Mouse (Mus musculus): Measurements from ENCODE around the gene Golga5. TPM values are rescaled to one million over a fixed set of nuclear protein-coding genes. Genes with fewer than 3 reads are reported as not detected.

The Golga5 gene
- polyA plus RNA-seq (2015; fragmentation: Nextera tagmentation; extraction: Ambion mirVana): 29.2 and 30.5 TPM in 2 replicates

DNA sequence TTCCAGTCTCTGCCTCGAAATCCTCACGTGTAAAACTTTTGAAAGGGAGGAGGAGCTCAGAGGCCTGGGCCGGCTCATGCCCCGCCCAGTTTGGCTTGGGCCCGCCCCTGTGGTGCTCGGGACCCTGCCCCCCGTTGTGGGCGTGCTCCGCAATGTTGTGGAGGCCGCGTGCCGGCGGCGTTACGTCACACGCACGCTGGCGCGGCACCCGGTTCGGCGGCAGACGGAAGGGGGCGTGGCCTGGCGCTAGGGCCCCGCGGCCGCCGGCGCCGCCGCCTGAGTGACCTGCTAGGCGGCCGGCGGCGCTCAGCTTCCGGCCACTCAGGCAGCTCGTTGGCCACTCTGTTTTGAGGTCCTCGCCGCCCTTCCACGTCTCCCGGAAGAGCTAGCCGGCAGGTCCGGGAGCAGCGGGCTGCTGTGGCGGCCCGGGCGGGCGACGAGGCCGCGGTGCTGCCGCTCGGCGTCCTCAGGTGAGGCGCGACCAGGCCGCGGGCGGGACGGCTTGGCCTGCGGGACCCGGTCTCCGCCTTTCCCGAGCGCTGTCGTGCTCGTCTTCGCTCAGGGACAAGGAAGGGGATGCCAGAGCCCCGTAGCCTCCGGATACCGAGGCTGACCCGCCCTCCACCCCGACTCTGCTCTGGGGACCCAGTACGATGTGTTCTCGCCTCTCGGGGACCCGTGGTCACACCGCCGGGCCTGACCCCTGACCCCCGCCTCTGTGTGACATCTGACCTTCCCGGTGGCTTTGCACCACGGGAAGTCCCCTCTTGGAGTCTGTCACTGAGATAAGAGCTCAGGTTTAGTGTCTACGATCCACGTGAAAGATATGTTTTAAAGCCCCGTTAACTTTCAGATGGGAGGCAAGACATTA, at the start of gene Golga5:
Gene Golga5 (plus strand): TSS at position 242 of the 871 bp plus-strand sequence.
- ATAC-seq: peak; percentile 99
- peaks cover 10% of the 10 kb centered on the region for H3K4me1 ChIP-seq
- WGBS: under 1% methylated on average over 40 of the region's 86 CpGs
- H3K9me3 ChIP-seq (replicated peaks): no peaks in the 10 kb centered on the region
- peaks cover 22% of the 10 kb centered on the region for H3K36me3 ChIP-seq (ENCODE audit: poor library complexity, severe bottlenecking)
- H3K4me2 ChIP-seq: peak within 1 kb of the TSS; percentile 95
- H3K27me3 ChIP-seq: no peaks in the 10 kb centered on the region
- peak within 1 kb of the TSS; percentile 51 for H3K27ac ChIP-seq
- H3K4me3 ChIP-seq: peak within 1 kb of the TSS; percentile 68
- peak within 1 kb of the TSS; percentile 88 for H3K9ac ChIP-seq

DNA sequence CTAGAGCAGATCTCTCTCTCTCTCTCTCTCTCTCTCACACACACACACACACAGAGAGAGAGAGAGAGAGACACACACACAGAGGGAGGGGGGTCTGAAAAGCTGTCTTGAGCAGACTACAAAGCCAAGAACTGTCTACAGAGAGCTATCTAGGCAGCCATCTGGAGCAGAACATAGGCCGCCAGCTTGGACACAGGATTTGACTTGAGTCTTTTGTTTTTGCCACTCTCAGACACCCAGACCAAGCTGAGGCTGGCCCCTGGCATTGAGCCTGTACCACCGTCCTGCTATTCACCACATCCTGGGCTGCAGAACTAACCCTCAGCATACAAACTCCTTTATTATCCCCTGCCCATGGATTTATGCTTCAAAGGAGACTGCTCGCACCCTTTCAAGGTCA, 49.4 kb upstream of the Golga5 start:
- Histone ChIP-seq H3K4me1 (peaks cover 5% of the 10 kb centered on the region), H3K9ac (no peak overlapping the region), H3K36me3 (ENCODE audit: poor library complexity, severe bottlenecking) (peaks cover 15% of the 10 kb centered on the region), H3K9me3 (replicated peaks) (no peaks in the 10 kb centered on the region), H3K4me2 (no peak overlapping the region), H3K27ac (no peak overlapping the region; the same call in 1 of the 2 replicates), H3K27me3 (no peaks in the 10 kb centered on the region), H3K4me3 (no peak overlapping the region)
- 27% methylated on average over 3 of the region's 3 CpGs for WGBS
- ATAC-seq: peak; percentile 58

DNA sequence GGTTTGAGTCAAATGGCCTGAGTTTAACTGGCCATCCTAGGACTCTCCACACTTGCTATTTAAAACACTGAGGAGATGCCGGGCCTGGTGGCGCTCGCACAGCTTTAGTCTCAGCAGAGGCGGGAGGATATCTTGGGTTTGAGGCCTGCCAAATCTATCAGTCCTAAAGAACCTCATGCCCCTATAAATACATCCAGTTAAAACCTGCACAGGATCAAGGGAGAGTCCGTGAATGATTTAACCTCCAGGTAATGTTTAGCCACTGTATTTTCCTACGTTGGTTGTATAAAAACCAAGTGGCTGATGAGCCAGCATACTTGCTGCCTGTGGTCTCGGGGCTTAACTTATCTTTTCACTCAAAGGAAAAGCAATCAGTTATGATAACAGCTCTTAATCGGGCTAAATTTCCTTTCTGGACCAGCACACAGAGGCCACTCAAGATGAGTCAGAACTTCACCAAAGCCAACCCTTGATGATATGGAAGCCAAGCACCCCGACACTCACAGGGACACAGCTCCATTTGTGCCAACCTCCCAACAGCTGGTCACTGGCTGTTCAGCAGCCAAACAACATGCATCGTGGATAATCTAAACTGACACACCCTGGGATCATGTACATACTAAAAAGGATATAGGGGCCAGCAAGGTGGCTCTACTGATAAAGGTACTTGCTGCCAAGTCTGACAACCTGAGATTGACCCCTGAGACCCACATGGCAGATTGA, 48.6 kb upstream of the Golga5 start:
- WGBS: 93% methylated on average over 10 of the region's 10 CpGs
- H3K27me3 ChIP-seq: no peaks in the 10 kb centered on the region

DNA sequence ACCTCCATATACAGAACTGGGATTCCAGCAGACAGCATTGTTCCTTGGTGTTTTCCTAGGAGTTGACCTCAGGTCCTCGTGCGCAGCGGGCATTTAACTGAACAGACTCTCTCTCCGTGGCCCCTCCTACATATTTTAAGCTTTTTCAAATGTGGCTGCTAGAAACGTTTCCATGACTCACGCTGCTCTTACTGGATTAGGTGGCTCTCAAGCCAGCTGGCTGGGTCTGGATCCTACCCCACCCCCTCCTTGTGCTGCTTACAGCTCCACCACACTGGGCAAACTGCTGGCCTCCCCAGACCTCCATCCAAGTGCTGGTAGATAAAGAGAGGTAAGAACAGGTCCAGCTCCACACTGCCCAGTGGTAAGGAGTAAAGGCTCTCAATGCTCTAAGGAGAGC, 46.9 kb upstream of the Golga5 start:
- no peaks in the 10 kb centered on the region for H3K27me3 ChIP-seq
- WGBS: 83% methylated on average over 6 of the region's 6 CpGs
- H3K36me3 ChIP-seq (ENCODE audit: poor library complexity, severe bottlenecking): peaks cover 17% of the 10 kb centered on the region
- no peak overlapping the region for H3K9ac ChIP-seq
- H3K4me1 ChIP-seq: peaks cover 5% of the 10 kb centered on the region
- no peak overlapping the region for H3K27ac ChIP-seq
- no peak overlapping the region for H3K4me3 ChIP-seq
- H3K9me3 ChIP-seq (replicated peaks): no peaks in the 10 kb centered on the region
- H3K4me2 ChIP-seq: no peak overlapping the region
- no peak for ATAC-seq

More for the DNA sequence above, 48.6 kb upstream of the Golga5 start:
- peaks cover 15% of the 10 kb centered on the region for H3K36me3 ChIP-seq (ENCODE audit: poor library complexity, severe bottlenecking)
- H3K4me1 ChIP-seq: peaks cover 5% of the 10 kb centered on the region
- ATAC-seq: no peak
- no peak overlapping the region for H3K9ac ChIP-seq
- no peak overlapping the region for H3K4me2 ChIP-seq
- no peak overlapping the region for H3K27ac ChIP-seq
- H3K9me3 ChIP-seq (replicated peaks): no peaks in the 10 kb centered on the region
- H3K4me3 ChIP-seq: no peak overlapping the region

DNA sequence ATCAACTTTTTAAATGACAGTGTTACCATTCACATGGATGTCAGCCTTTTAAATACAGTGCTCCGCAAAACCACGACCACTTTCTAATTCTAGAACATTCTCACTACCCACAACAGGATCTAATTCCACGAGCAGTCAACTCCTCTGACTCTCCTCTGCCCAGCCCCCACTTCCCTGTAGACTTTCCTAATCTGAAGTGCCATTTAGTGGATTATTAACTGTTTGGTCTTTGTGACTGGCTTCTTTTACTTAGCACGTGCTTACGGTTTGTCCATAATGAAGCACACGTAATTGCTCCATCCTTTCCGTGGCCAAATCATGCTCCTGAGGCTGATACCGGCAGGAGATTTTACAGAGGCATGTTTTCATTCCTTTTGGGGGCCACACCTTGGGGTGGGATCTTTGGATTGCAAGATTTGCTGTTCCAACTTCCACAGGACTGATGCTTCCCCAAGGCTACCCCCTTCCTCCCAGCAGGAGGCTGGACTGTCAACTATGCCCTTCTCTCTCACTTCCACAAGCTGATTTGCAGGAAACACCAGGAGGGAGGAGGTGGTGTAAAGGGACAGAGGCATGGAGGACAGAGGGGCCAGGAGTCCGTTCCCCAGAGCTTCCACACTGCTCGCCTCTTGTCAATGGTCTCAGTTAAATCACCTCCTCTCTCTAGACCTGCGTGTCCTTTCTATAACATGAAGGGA, 46.2 kb upstream of the Golga5 start:
- no peak overlapping the region for H3K4me3 ChIP-seq
- H3K9me3 ChIP-seq (replicated peaks): no peaks in the 10 kb centered on the region
- H3K36me3 ChIP-seq (ENCODE audit: poor library complexity, severe bottlenecking): peaks cover 17% of the 10 kb centered on the region
- H3K9ac ChIP-seq: no peak overlapping the region
- H3K4me2 ChIP-seq: no peak overlapping the region
- H3K4me1 ChIP-seq: peaks cover 5% of the 10 kb centered on the region
- H3K27me3 ChIP-seq: no peaks in the 10 kb centered on the region
- no peak overlapping the region for H3K27ac ChIP-seq
- ATAC-seq: no peak
- WGBS: 91% methylated on average over 11 of the region's 11 CpGs

DNA sequence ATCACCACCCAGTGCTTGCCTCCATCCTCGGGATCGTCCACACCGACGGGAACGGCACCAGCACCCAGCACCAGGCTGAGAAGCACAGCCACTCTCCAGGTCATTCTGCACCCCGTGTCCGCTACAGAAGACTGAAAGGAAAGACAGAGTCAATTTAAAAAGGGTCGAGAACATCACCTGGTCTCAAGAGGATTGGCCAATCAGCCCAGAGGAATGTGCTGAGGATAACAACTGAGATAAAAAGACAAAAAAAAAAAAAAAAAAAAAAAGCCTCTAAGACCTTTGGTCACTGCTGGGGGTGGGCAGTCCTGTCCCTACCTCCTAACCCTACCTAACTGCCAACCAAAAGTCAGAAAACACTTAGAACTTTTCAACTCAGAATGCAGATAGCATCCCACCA, 45.3 kb upstream of the Golga5 start:
- Histone ChIP-seq H3K9me3 (replicated peaks) (no peaks in the 10 kb centered on the region), H3K36me3 (ENCODE audit: poor library complexity, severe bottlenecking) (peaks cover 17% of the 10 kb centered on the region), H3K4me3 (no peak overlapping the region), H3K4me1 (peaks cover 5% of the 10 kb centered on the region), H3K27me3 (no peaks in the 10 kb centered on the region), H3K4me2 (no peak overlapping the region), H3K27ac (no peak overlapping the region), H3K9ac (no peak overlapping the region)
- ATAC-seq: no peak
- WGBS: 94% methylated on average over 8 of the region's 8 CpGs

DNA sequence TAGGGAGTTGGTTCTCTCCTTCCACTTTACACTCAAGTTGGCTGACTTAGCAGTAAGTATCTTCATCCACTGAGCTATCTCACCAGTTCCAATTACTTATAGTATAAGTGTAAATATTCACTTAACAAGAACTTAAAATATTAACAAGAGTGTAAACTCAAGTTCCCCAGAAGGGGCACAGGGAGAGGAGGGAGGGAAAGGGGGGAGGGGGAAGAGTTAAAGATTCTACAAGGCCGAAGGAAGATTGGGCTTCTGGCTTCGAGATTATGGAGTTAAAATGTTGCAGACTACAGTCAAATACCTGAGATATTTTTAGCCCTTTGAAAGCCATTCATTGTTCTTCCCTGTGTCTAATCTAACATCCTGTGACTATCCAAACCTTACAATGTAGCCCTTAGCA, 44.5 kb upstream of the Golga5 start:
- H3K27ac ChIP-seq: no peak overlapping the region
- peaks cover 4% of the 10 kb centered on the region for H3K4me1 ChIP-seq
- H3K9me3 ChIP-seq (replicated peaks): no peaks in the 10 kb centered on the region
- WGBS: 88% methylated on average over 2 of the region's 2 CpGs
- H3K36me3 ChIP-seq (ENCODE audit: poor library complexity, severe bottlenecking): peaks cover 17% of the 10 kb centered on the region
- no peak overlapping the region for H3K4me2 ChIP-seq
- no peak overlapping the region for H3K9ac ChIP-seq
- H3K4me3 ChIP-seq: no peak overlapping the region
- ATAC-seq: no peak
- H3K27me3 ChIP-seq: no peaks in the 10 kb centered on the region

DNA sequence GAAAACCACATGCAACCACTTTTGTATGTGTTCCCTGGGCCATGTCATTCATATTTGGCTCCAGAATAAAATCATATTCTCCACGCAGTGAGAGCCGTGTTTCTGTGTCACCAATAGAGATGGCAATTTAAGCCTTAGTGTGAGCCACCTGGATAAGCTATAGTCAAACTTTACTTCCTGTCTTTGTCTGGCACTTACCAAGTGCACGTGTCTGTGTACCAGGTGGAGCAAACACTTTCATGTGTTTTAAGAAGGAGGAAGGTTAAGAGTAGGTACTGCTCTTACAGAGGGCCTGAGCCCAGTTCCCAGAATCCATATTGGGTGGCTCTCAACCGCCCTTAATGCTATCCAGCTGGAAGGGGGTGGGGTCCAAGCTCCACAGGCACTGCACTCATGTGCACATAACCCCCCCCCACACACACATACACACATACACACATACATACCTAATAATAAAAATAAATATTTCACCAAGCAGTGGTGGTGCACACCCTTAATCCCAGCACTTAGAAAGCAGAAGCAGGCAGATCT, 43.8 kb upstream of the Golga5 start:
- Histone ChIP-seq H3K4me1 (no peaks in the 10 kb centered on the region), H3K27me3 (no peaks in the 10 kb centered on the region), H3K4me3 (no peak overlapping the region), H3K9me3 (replicated peaks) (no peaks in the 10 kb centered on the region), H3K27ac (no peak overlapping the region), H3K9ac (no peak overlapping the region), H3K4me2 (no peak overlapping the region), H3K36me3 (ENCODE audit: poor library complexity, severe bottlenecking) (peaks cover 17% of the 10 kb centered on the region)
- ATAC-seq: no peak
- WGBS: 91% methylated on average over 4 of the region's 4 CpGs

DNA sequence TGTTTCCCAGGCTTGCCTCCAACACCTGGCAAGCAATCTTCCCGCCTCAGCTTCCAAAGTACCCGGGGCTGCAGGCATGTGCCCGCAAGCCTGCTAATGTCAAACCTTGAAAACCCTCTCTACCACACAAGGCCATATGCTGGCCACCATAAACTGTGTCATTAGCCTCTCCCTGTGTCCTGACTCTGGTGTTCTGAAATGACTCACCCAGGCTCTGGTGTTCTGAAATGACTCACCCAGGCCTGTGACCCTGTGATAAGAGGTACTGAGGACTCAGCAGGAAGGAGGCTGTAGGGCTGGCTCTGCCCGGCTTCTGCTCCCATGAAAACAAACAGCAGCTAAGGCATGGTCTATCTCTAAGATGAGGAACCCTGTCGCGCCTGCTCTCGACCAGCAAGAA, 42.6 kb upstream of the Golga5 start:
- WGBS: over 99% methylated on average over 7 of the region's 7 CpGs

DNA sequence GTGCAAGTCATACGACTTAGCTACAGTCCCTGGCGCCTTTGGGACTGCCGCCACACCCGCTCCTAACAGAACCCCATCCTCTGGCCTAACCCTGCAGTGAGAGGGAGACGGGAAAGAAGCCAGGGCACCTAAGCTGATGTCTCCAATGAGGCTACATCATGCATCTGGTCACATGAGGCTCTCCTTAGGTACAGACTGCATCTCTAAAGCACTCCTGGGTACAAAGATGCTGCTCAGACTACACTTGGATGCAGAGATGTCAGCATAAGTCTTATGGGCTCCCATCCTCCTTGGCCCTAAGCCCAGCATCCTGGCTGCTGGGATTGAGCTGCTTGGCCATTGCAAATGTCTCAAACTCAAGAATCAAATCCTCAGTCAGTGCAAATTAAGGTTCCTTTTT, 39.3 kb upstream of the Golga5 start:
- H3K4me2 ChIP-seq: no peak overlapping the region
- no peaks in the 10 kb centered on the region for H3K27me3 ChIP-seq
- no peak overlapping the region for H3K9ac ChIP-seq
- no peak overlapping the region for H3K27ac ChIP-seq
- H3K36me3 ChIP-seq (ENCODE audit: poor library complexity, severe bottlenecking): peaks cover 4% of the 10 kb centered on the region; the same call in 1 of the 2 replicates
- H3K9me3 ChIP-seq (replicated peaks): no peaks in the 10 kb centered on the region
- WGBS: 92% methylated on average over 5 of the region's 5 CpGs
- ATAC-seq: no peak
- H3K4me3 ChIP-seq: no peak overlapping the region
- no peaks in the 10 kb centered on the region for H3K4me1 ChIP-seq

More for the DNA sequence above, 42.6 kb upstream of the Golga5 start:
- H3K4me2 ChIP-seq: no peak overlapping the region
- H3K4me3 ChIP-seq: no peak overlapping the region
- no peaks in the 10 kb centered on the region for H3K9me3 ChIP-seq (replicated peaks)
- H3K27me3 ChIP-seq: no peaks in the 10 kb centered on the region
- no peak for ATAC-seq
- H3K9ac ChIP-seq: no peak overlapping the region
- H3K4me1 ChIP-seq: no peaks in the 10 kb centered on the region
- peaks cover 17% of the 10 kb centered on the region for H3K36me3 ChIP-seq (ENCODE audit: poor library complexity, severe bottlenecking)
- no peak overlapping the region for H3K27ac ChIP-seq

DNA sequence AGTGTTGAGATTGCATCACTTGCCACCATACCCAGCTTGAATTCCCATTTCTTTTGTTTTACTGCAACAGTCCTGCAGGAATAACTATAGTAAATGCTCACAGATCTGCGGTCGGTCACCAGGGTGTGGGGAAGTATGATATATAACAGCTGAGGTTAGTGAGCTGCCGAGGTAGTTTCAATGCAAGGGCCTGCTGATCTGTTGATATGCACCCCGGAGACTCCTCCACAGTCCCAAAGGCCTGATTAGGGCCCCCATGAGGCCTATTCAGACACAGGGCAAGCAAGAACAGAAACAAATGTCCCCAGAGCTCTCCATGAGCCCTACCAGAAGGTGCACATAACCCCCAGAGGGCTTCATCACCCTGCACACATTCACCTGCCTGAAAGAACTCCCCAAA, 38.7 kb upstream of the Golga5 start:
- no peak overlapping the region for H3K27ac ChIP-seq
- H3K36me3 ChIP-seq (ENCODE audit: poor library complexity, severe bottlenecking): peaks cover 4% of the 10 kb centered on the region; the same call in 1 of the 2 replicates
- ATAC-seq: no peak
- H3K4me2 ChIP-seq: no peak overlapping the region
- 85% methylated on average over 4 of the region's 4 CpGs for WGBS
- no peaks in the 10 kb centered on the region for H3K4me1 ChIP-seq
- H3K27me3 ChIP-seq: no peaks in the 10 kb centered on the region
- H3K9ac ChIP-seq: no peak overlapping the region
- H3K9me3 ChIP-seq (replicated peaks): no peaks in the 10 kb centered on the region
- no peak overlapping the region for H3K4me3 ChIP-seq

DNA sequence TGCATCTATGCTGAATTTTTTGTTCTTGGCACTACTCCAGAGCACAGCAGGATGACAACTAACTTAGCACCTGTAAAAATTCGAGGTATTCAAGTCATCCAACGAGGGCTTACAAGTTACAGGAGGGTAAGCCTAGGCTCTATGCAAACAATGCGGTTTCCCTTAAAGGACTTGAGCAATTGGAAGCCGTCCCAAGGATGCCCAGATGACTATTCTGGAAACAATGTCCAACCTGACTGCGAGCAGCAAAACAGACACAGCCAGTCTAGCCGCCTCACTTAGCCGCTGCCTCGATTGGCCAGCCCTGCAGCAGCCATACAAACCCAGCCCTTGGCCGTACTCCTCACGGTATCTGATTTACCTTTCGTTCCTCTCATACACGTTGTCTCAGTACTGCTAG, 36.7 kb upstream of the Golga5 start:
- H3K4me3 ChIP-seq: no peak overlapping the region
- ATAC-seq: no peak
- H3K4me1 ChIP-seq: no peaks in the 10 kb centered on the region
- 84% methylated on average over 12 of the region's 12 CpGs for WGBS
- H3K27me3 ChIP-seq: no peaks in the 10 kb centered on the region
- H3K27ac ChIP-seq: no peak overlapping the region
- H3K9me3 ChIP-seq (replicated peaks): no peaks in the 10 kb centered on the region
- H3K4me2 ChIP-seq: no peak overlapping the region
- H3K9ac ChIP-seq: no peak overlapping the region
- no peaks in the 10 kb centered on the region for H3K36me3 ChIP-seq (ENCODE audit: poor library complexity, severe bottlenecking)
